Mouse (Mus musculus): ENCODE measurements around the gene Arhgef10l.

DNA sequence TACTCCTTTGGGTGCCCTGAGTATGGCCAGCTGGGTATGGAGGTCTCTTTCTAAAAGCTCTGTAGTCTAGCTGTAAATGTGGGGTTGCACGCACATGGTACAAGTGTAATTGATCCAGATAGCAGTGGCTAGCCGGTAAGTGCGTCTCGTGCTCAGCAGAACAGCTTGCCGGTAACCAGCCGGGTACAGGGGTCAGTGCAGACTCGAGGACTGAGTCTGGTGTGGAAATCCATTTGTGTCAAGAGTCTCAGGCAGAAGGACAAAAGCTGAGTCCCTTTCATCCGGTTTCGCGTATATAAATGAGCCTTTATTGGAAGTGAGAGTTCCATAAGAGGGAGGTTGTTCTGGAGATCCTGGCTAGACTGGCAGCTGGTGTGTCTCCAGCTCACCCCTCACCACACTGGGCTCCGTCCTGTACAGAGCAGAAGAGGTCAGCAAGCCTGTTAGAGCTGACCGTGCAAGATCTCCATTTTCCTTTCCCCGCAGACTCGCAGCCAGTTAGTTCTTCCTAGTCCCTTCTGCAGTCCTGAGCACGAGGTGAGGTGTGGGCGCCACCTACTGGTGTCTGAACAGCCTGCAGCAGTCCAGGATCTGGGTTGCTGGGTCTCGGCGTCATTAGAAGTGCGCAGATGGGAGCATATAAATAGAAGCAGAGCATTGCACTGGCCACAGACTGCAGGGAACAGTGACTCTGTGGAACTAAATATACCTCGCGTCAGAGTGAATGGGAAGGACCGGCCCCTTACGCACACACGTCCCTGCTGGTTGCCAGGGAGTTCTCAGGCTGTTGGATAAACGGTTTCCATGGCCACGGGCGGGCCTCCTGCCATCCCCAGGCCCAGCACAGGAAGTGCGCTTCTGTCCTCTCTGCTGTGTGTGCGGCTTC, 47.9 kb upstream of the Arhgef10l start:
- TF ChIP-seq CTCF (IDR thresholded peaks at IDR 0.05; ENCODE audit: low read depth, low read length) (peak; percentile 51), POLR2A (IDR thresholded peaks at IDR 0.05; ENCODE audit: borderline replicate concordance, low read depth, low read length) (no peak)
